Mouse (Mus musculus) lung, adult 2 months (tissue): Measurements from ENCODE around the gene F8.

Experiments used
- CTCF ChIP-seq: fragments of 200-500 bp; IDR thresholded peaks from 2 replicates; pipeline ENCODE4 v1.5.1; 2011; ENCODE audit warnings: mild to moderate bottlenecking, low read length, control low read depth; ENCODE audit not compliant: insufficient read depth
- POLR2A ChIP-seq: fragments of 200-500 bp; IDR thresholded peaks from 2 replicates; pipeline ENCODE4 v1.6.1; 2011; ENCODE audit warnings: low read depth, mild to moderate bottlenecking, control low read depth, low read length, borderline replicate concordance; ENCODE audit errors: extremely low read depth

DNA sequence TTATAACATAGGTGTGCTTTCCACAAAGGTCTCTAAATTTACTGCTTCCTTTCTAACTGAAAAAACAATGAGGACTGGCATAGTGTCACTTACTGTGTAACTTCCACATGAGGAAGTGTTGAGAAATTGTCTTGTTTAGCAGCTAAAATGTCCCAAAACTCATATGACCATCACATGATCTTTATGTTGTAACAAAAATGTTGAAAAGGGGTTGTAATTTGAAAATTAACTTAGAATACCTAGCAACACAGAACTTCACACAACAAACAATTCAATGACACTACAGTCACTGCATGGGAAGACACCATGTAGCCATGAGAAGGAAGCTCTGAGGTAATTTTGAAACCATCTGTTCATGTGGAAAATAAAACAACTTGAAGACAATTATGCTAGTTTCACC, 255.5 kb downstream of the F8 start:
- TF ChIP-seq CTCF (no peak), POLR2A (no peak)
